Mouse (Mus musculus) intestine, embryonic 14.5 days (tissue): Measurements from ENCODE around the gene Ptger4. TPM values are rescaled to one million over a fixed set of nuclear protein-coding genes. Genes with fewer than 3 reads are reported as not detected.
"Not testable (repeated sequence)": the region's sequence is repeated elsewhere in the genome, so short reads cannot be mapped to it uniquely, and the experiment has no call there.

Experiments
- ATAC-seq: fragments of 200-750 bp; cut with Nextera tagmentation; replicated peaks from 2 replicates; pipeline ENCODE4 v1.8.0; 2017; ENCODE audit warnings: low read depth, moderate number of reproducible peaks, moderate TSS enrichment, moderate library complexity; ENCODE audit not compliant: low FRiP score, low TSS enrichment
- DNase-seq: peaks from one replicate; pipeline ENCODE4 v3.0.0-alpha.2; 2018; ENCODE audit warnings: low spot score
- H3K27ac ChIP-seq: fragments of 300-500 bp; sonication (generic); 2 replicates; pipeline ENCODE4 v1.5.1; 2014; ENCODE audit warnings: low read depth, mild to moderate bottlenecking, control low read depth
- H3K27me3 ChIP-seq: fragments of 300-500 bp; sonication (generic); replicated peaks from 2 replicates; pipeline ENCODE4 v1.6.1; 2014; ENCODE audit warnings: low read length, control low read depth; ENCODE audit not compliant: control insufficient read depth, insufficient read depth
- H3K36me3 ChIP-seq: fragments of 300-500 bp; sonication (generic); 2 replicates; pipeline ENCODE4 v1.6.1; 2014; ENCODE audit warnings: low read length, control low read depth; ENCODE audit not compliant: control insufficient read depth, insufficient read depth
- H3K4me1 ChIP-seq: fragments of 300-500 bp; sonication (generic); replicated peaks from 2 replicates; pipeline ENCODE4 v1.6.1; 2014; ENCODE audit warnings: low read length, control low read depth, mixed read lengths; ENCODE audit not compliant: control insufficient read depth, insufficient read depth
- H3K4me2 ChIP-seq: fragments of 300-500 bp; sonication (generic); 2 replicates; pipeline ENCODE4 v1.6.1; 2014; ENCODE audit warnings: low read length
- H3K4me3 ChIP-seq: fragments of 300-500 bp; sonication (generic); 2 replicates; pipeline ENCODE4 v1.5.1; 2014; ENCODE audit warnings: low read depth, low read length, control low read depth, mixed read lengths
- H3K9ac ChIP-seq: fragments of 300-500 bp; sonication (generic); 2 replicates; pipeline ENCODE4 v1.6.1; 2014; ENCODE audit warnings: mild to moderate bottlenecking, low read length
- H3K9me3 ChIP-seq: fragments of 300-500 bp; sonication (generic); 2 replicates; pipeline ENCODE4 v1.6.1; 2016; ENCODE audit warnings: low read length, control low read depth; ENCODE audit not compliant: control insufficient read depth
- WGBS: fragments of 180-500 bp; shearing (Covaris S2); extraction: QIAGEN DNeasy Blood & Tissue Kit; methylation state at CpG from one replicate; pipeline ENCODE4 v1.1.7; 2014; 5-methylcytosine and 5-hydroxymethylcytosine counted together
- polyA plus RNA-seq: library from polyadenylated mRNA; unstranded; fragments of >200 nt; fragmentation: Nextera tagmentation; extraction: Ambion mirVana; gene quantifications from 2 replicates; pipeline ENCODE4 v1.2.1, GENCODE M21; 2014

Gene Ptger4
- polyA plus RNA-seq, 1 experiment from 2014 or later: 3.9 TPM

- no peak overlapping the region for H3K4me2 ChIP-seq
- no peak overlapping the region for H3K9ac ChIP-seq
- DNase-seq (no peak), ATAC-seq (no peak)
- peaks cover 2% of the 10 kb centered on the region; the same call in 1 of the 2 replicates for H3K27me3 ChIP-seq
- no peak overlapping the region for H3K27ac ChIP-seq
- H3K9me3 ChIP-seq: no peaks in the 10 kb centered on the region
- no peaks in the 10 kb centered on the region for H3K36me3 ChIP-seq
- no peak overlapping the region for H3K4me3 ChIP-seq
- H3K4me1 ChIP-seq: no peaks in the 10 kb centered on the region
- WGBS: 33% methylated on average over 8 of the region's 8 CpGs
These were observed 8.5 kb downstream of the Ptger4 start for GRCm38 (mm10) chr15:5235527-5235926.

- DNase-seq: no peak
- no peaks in the 10 kb centered on the region for H3K9me3 ChIP-seq
- 77% methylated on average over 16 of the region's 16 CpGs for WGBS
- no peaks in the 10 kb centered on the region for H3K36me3 ChIP-seq
- no peaks in the 10 kb centered on the region for H3K4me1 ChIP-seq
- no peak overlapping the region for H3K27ac ChIP-seq
- no peak overlapping the region for H3K9ac ChIP-seq
- H3K4me3 ChIP-seq: no peak overlapping the region
- ATAC-seq: no peak
- H3K4me2 ChIP-seq: no peak overlapping the region
- no peaks in the 10 kb centered on the region for H3K27me3 ChIP-seq
These were observed 9.3 kb downstream of the Ptger4 start for GRCm38 (mm10) chr15:5234659-5235058.

- not testable (repeated sequence) for DNase-seq, H3K4me3 ChIP-seq, H3K27me3 ChIP-seq, H3K36me3 ChIP-seq, H3K4me2 ChIP-seq, ATAC-seq, H3K27ac ChIP-seq, H3K9ac ChIP-seq, H3K9me3 ChIP-seq, H3K4me1 ChIP-seq
- 76% methylated on average over 10 of the region's 10 CpGs for WGBS
These were observed 13.2 kb downstream of the Ptger4 start for GRCm38 (mm10) chr15:5230746-5231145.

GRCm38 (mm10) chr15:5220491-5220890 lies 23.5 kb downstream of the Ptger4 start:
- Histone ChIP-seq H3K4me3 (no peak overlapping the region), H3K4me2 (no peak overlapping the region), H3K27me3 (no peaks in the 10 kb centered on the region), H3K36me3 (peaks cover 14% of the 10 kb centered on the region; the same call in 1 of the 2 replicates), H3K4me1 (no peaks in the 10 kb centered on the region), H3K9ac (no peak overlapping the region), H3K27ac (no peak overlapping the region), H3K9me3 (0 out of 2 replicates have a peak, but pooled peaks cover 3% of the 10 kb centered on the region)
- WGBS: 78% methylated on average over 6 of the region's 6 CpGs
- DNase-seq (no peak), ATAC-seq (no peak)

- no peak overlapping the region for H3K4me2 ChIP-seq
- no peak overlapping the region for H3K9ac ChIP-seq
- ATAC-seq (no peak), DNase-seq (no peak)
- H3K4me1 ChIP-seq: no peaks in the 10 kb centered on the region
- H3K4me3 ChIP-seq: no peak overlapping the region
- H3K36me3 ChIP-seq: peaks cover 22% of the 10 kb centered on the region; the same call in 1 of the 2 replicates
- no peaks in the 10 kb centered on the region for H3K9me3 ChIP-seq
- WGBS: 97% methylated on average over 3 of the region's 3 CpGs
- no peaks in the 10 kb centered on the region for H3K27me3 ChIP-seq
- H3K27ac ChIP-seq: no peak overlapping the region
These were observed 34.9 kb downstream of the Ptger4 start for GRCm38 (mm10) chr15:5209116-5209515.

- 83% methylated on average over 9 of the region's 9 CpGs for WGBS
- no peak for DNase-seq
- H3K9ac ChIP-seq: no peak overlapping the region
- H3K36me3 ChIP-seq: peaks cover 15% of the 10 kb centered on the region; the same call in 1 of the 2 replicates
- no peak overlapping the region for H3K27ac ChIP-seq
- H3K9me3 ChIP-seq: no peaks in the 10 kb centered on the region
- H3K27me3 ChIP-seq: no peaks in the 10 kb centered on the region
- no peaks in the 10 kb centered on the region for H3K4me1 ChIP-seq
- no peak overlapping the region for H3K4me3 ChIP-seq
- H3K4me2 ChIP-seq: no peak overlapping the region
- no peak for ATAC-seq
These were observed 38.8 kb downstream of the Ptger4 start for GRCm38 (mm10) chr15:5205222-5205621.

- no peak overlapping the region for H3K4me2 ChIP-seq
- no peaks in the 10 kb centered on the region for H3K27me3 ChIP-seq
- H3K27ac ChIP-seq: 0 out of 2 replicates have a peak overlapping the region, but pooled peaks have one; percentile 27
- ATAC-seq: no peak
- H3K9ac ChIP-seq: no peak overlapping the region
- no peaks in the 10 kb centered on the region for H3K4me1 ChIP-seq
- H3K4me3 ChIP-seq: no peak overlapping the region
- H3K9me3 ChIP-seq: no peaks in the 10 kb centered on the region
- H3K36me3 ChIP-seq: peaks cover 16% of the 10 kb centered on the region; the same call in 1 of the 2 replicates
- 61% methylated on average over 4 of the region's 4 CpGs for WGBS
- DNase-seq: no peak
These were observed 47.3 kb downstream of the Ptger4 start for GRCm38 (mm10) chr15:5196691-5197090.

- Histone ChIP-seq H3K9me3 (no peaks in the 10 kb centered on the region), H3K4me2 (no peak overlapping the region), H3K4me3 (no peak overlapping the region), H3K4me1 (no peaks in the 10 kb centered on the region), H3K36me3 (peaks cover 20% of the 10 kb centered on the region; the same call in 1 of the 2 replicates), H3K9ac (no peak overlapping the region), H3K27me3 (no peaks in the 10 kb centered on the region), H3K27ac (peak overlapping the region; percentile 27)
- ATAC-seq (peak; percentile 90), DNase-seq (peak; percentile 60)
- WGBS: 45% methylated on average over 4 of the region's 4 CpGs
These were observed 47.9 kb downstream of the Ptger4 start for GRCm38 (mm10) chr15:5195987-5196514.

- Histone ChIP-seq H3K4me1 (no peaks in the 10 kb centered on the region), H3K27ac (no peak overlapping the region), H3K4me3 (no peak overlapping the region), H3K36me3 (peaks cover 26% of the 10 kb centered on the region), H3K4me2 (no peak overlapping the region), H3K9ac (no peak overlapping the region), H3K9me3 (no peaks in the 10 kb centered on the region), H3K27me3 (no peaks in the 10 kb centered on the region)
- ATAC-seq (no peak), DNase-seq (no peak)
- WGBS: 86% methylated on average over 9 of the region's 9 CpGs
These were observed 49.1 kb downstream of the Ptger4 start for GRCm38 (mm10) chr15:5194931-5195330.
